10 mouse cellular contexts compared by ENCODE assay signal in the genomic region with DNA sequence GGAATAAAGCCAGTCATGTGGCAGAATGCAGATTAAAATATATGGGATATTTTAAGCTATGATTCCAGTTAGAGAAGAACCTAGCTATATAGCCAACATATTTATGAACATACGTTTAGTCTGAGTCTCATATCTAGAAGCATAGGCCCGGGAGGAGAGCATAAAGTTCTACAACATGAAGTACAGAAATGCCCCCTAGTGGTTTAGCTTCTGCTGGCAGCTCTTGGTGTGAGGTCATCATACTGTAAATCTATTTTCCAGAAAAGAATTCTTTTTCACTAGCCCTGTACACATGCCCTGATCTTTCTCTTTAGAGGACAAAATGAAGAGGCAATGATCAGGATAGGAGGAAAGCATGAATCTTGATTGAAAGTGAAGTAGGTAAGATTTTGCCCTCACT. TPM values are rescaled to one million over a fixed set of nuclear protein-coding genes. Genes with fewer than 3 reads are reported as not detected.
DNase-seq lines count a peak whose midpoint lies in the region; ATAC-seq and TF ChIP-seq lines count a peak whose summit lies in the region.
"Had no signal": no experiment of that assay in that cellular context is flagged by ENCODE, and none has a peak within 500 bp of the region (broad histone marks: within the 10 kb centered on the region; RNA-seq: fewer than 3 reads in every experiment).

No protein-coding gene starts in this region.

- no peak for TF ChIP-seq POLR2A in CH12.LX (IDR thresholded peaks at IDR 0.05; ENCODE audit: low read depth, low read length)

- TF ChIP-seq RAD21 in CH12.LX (IDR thresholded peaks at IDR 0.05; ENCODE audit: low read depth, low read length), result peak; percentile 79

- no peaks in the 10 kb centered on the region for H3K27me3 ChIP-seq in CH12.LX (replicated peaks)
- H3K27me3 ChIP-seq in liver, postnatal 0 days (ENCODE audit: insufficient read depth, low read length), result no peaks in the 10 kb centered on the region
- H3K27me3 ChIP-seq: hindbrain, embryonic 15.5 days had no signal

- no peak overlapping the region for H3K4me3 ChIP-seq in left cerebral cortex, adult 2 months
- H3K4me3 ChIP-seq in CH12.LX (replicated peaks in 1 of 3; ENCODE audit: low read depth in 2 of 3, low read length in 2 of 3, poor library complexity in 1 of 3), result no peak overlapping the region
- H3K4me3 ChIP-seq in liver, postnatal 0 days (ENCODE audit: low read depth, low read length), result no peak overlapping the region
- H3K4me3 ChIP-seq: hindbrain, embryonic 15.5 days had no signal

- in situ Hi-C loops in CH12.LX (cut with MboI; ENCODE audit: low pct_ligation_motif_present, low pct_unique_long_range_greater_than_20kb, low sequenced_read_pairs), result no loop called here

- no peaks in the 10 kb centered on the region for H3K4me1 ChIP-seq in CH12.LX (ENCODE audit: control insufficient read depth in 1 of 2, insufficient read depth in 2 of 2)
- H3K4me1 ChIP-seq in liver, postnatal 0 days (ENCODE audit: insufficient read depth), result no peaks in the 10 kb centered on the region
- H3K4me1 ChIP-seq: hindbrain, embryonic 15.5 days had no signal

- no peaks in the 10 kb centered on the region for H3K36me3 ChIP-seq in CH12.LX (replicated peaks in 1 of 2; ENCODE audit: control insufficient read depth in 1 of 2, insufficient read depth in 1 of 2, low read length in 1 of 2)
- no peaks in the 10 kb centered on the region for H3K36me3 ChIP-seq in liver, postnatal 0 days (replicated peaks; ENCODE audit: insufficient read depth, low read length)
- H3K36me3 ChIP-seq: hindbrain, embryonic 15.5 days had no signal

- no peak for TF ChIP-seq EP300 in CH12.LX (IDR thresholded peaks at IDR 0.05; ENCODE audit: low read length)
- no peak for TF ChIP-seq EP300 in liver, postnatal 0 days (IDR thresholded peaks at IDR 0.05; ENCODE audit: low read depth)

- H3K9me3 ChIP-seq in CH12.LX (replicated peaks; ENCODE audit: low read length), result no peaks in the 10 kb centered on the region
- no peaks in the 10 kb centered on the region for H3K9me3 ChIP-seq in liver, postnatal 0 days (ENCODE audit: low read length)
- H3K9me3 ChIP-seq: hindbrain, embryonic 15.5 days had no signal

- WGBS in liver, postnatal 0 days (ENCODE audit: insufficient replicate concordance), result 16% methylated on average over 2 of the region's 2 CpGs

- H3K27ac ChIP-seq in left cerebral cortex, adult 2 months, result no peak overlapping the region
- H3K27ac ChIP-seq in CH12.LX (ENCODE audit: insufficient read depth, low read depth), result no peak overlapping the region
- no peak overlapping the region for H3K27ac ChIP-seq in liver, postnatal 0 days (ENCODE audit: low read depth)
- H3K27ac ChIP-seq: hindbrain, embryonic 15.5 days had no signal

- no peak overlapping the region for H3K9ac ChIP-seq in CH12.LX (ENCODE audit: insufficient read depth, low read depth)
- H3K9ac ChIP-seq in liver, postnatal 0 days (replicated peaks), result no peak overlapping the region
- H3K9ac ChIP-seq: hindbrain, embryonic 15.5 days had no signal

- H3K79me2 ChIP-seq in CH12.LX (replicated peaks; ENCODE audit: control insufficient read depth, extremely low read depth, insufficient read depth, poor library complexity, severe bottlenecking), result no peaks in the 10 kb centered on the region

- ATAC-seq in liver, postnatal 0 days, result no peak
- ATAC-seq: forebrain, embryonic 16.5 days had no signal

- DNase-seq in left cerebral cortex, adult 2 months (ENCODE audit: extremely low spot score in 1 of 2, low spot score in 2 of 2), result no peak
- no peak for DNase-seq in left cerebral cortex, adult 8-10 months (ENCODE audit: low spot score in 2 of 2)
- DNase-seq in CH12.LX (ENCODE audit: extremely low read depth), result peak; percentile 62
- peak; percentile 33 for DNase-seq in R1 (ENCODE audit: low read depth, low spot score)
- peak; percentile 19 for DNase-seq in liver, postnatal 0 days
- DNase-seq in urinary bladder, postnatal 10 days (ENCODE audit: low spot score), result no peak
- DNase-seq in urinary bladder, adult 18-20 months (ENCODE audit: low spot score in 2 of 2), result no peak

- intact Hi-C loops in left cerebral cortex, adult 2 months (cut with DNase I), result no loop called here

- H3K4me2 ChIP-seq in CH12.LX (ENCODE audit: insufficient read depth, low read depth, poor library complexity, severe bottlenecking), result no peak overlapping the region
- no peak overlapping the region for H3K4me2 ChIP-seq in liver, postnatal 0 days (ENCODE audit: low read depth, low read length)
- H3K4me2 ChIP-seq: hindbrain, embryonic 15.5 days had no signal

- dilution Hi-C loops in CH12.LX (cut with MboI; ENCODE audit: extremely low pct_ligation_motif_present, extremely low pct_unique_long_range_greater_than_20kb, low sequenced_read_pairs), result no loop called here

- TF ChIP-seq CTCF in left cerebral cortex, adult 2 months (IDR thresholded peaks at IDR 0.05), result peak; percentile 51
- peak; percentile 56 to 79; a peak in 3 of 4 replicates for TF ChIP-seq CTCF in CH12.LX (conservative IDR thresholded peaks at IDR 0.05 in 1 of 2, IDR thresholded peaks at IDR 0.05 in 1 of 2; ENCODE audit: low read depth in 2 of 2, low read length in 2 of 2)
- peak; percentile 62 for TF ChIP-seq CTCF in liver, postnatal 0 days (IDR thresholded peaks at IDR 0.05; ENCODE audit: low read depth)

TF ChIP-seq in CH12.LX, 34 proteins besides CTCF, POLR2A, EP300 and RAD21:
- TF ChIP-seq TCF12 (IDR thresholded peaks at IDR 0.05; ENCODE audit: low read depth, low read length) (no peak), PAX5 (IDR thresholded peaks at IDR 0.05; ENCODE audit: low read length) (no peak), SMC3 (IDR thresholded peaks at IDR 0.05; ENCODE audit: low read depth, low read length) (peak; percentile 75), CHD1 (IDR thresholded peaks at IDR 0.05; ENCODE audit: low read depth, low read length) (no peak), KAT2A (IDR thresholded peaks at IDR 0.05; ENCODE audit: insufficient replicate concordance, low read length) (no peak), POLR2AphosphoS2 (IDR thresholded peaks at IDR 0.05; ENCODE audit: low read depth, low read length) (no peak), CHD2 (IDR thresholded peaks at IDR 0.05; ENCODE audit: low read length) (no peak), JUND (conservative IDR thresholded peaks at IDR 0.05; ENCODE audit: low read depth, low read length) (no peak), E2F4 (IDR thresholded peaks at IDR 0.05; ENCODE audit: insufficient replicate concordance, low read depth, low read length) (no peak), MEF2A (IDR thresholded peaks at IDR 0.05; ENCODE audit: borderline replicate concordance, low read depth, low read length) (no peak), MAZ (IDR thresholded peaks at IDR 0.05; ENCODE audit: low read depth, low read length) (no peak), RCOR1 (conservative IDR thresholded peaks at IDR 0.05; ENCODE audit: low read depth, low read length) (no peak), ZC3H11A (IDR thresholded peaks at IDR 0.05; ENCODE audit: low read depth, low read length) (peak; percentile 27; the same call in 1 of the 2 replicates), ZMIZ1 (IDR thresholded peaks at IDR 0.05; ENCODE audit: low read depth, low read length) (no peak), JUN (IDR thresholded peaks at IDR 0.05; ENCODE audit: insufficient read depth, low read depth, low read length) (no peak), NELFE (IDR thresholded peaks at IDR 0.05; ENCODE audit: low read depth, low read length) (no peak), ETS1 (conservative IDR thresholded peaks at IDR 0.05; ENCODE audit: low read depth, low read length) (no peak), IRF4 (IDR thresholded peaks at IDR 0.05; ENCODE audit: low read depth, low read length) (0 out of 2 replicates have a peak, but pooled peaks have one; percentile 17)

RNA-seq across cellular contexts. Expression of a gene that starts 1.8 kb away (rescaled TPM):
- total RNA-seq in left cerebral cortex, adult 2 months (2021), result not detected
- under 1 TPM in 1 of 4 experiments, not detected in 3; 0.07 TPM for total RNA-seq in left cerebral cortex, adult 8-10 months (2022)
- total RNA-seq in CH12.LX (2012; rRNA removed) (not detected in 2 replicates), CH12.LX (2014; rRNA removed) (not detected in 2 replicates)
- polyA plus RNA-seq in CH12.LX (2012; ENCODE audit: insufficient read length, low read depth), result not detected in 2 replicates
- polyA plus RNA-seq in liver, postnatal 0 days (2015; fragmentation: Nextera tagmentation; extraction: Ambion mirVana), result not detected in 2 replicates
- polyA plus RNA-seq: forebrain, embryonic 16.5 days; hindbrain, embryonic 15.5 days; lung, embryonic 16.5 days had no signal

RNA-seq across cellular contexts. Expression of a gene that starts 7.1 kb away (rescaled TPM):
- not detected for total RNA-seq in left cerebral cortex, adult 2 months (2021)
- not detected for total RNA-seq in left cerebral cortex, adult 8-10 months (2022)
- total RNA-seq in CH12.LX (2012; rRNA removed), result not detected in 2 replicates
- total RNA-seq in CH12.LX (2014; rRNA removed), result not detected in 2 replicates
- not detected in 2 replicates for polyA plus RNA-seq in CH12.LX (2012; ENCODE audit: insufficient read length, low read depth)
- not detected in 2 replicates for polyA plus RNA-seq in liver, postnatal 0 days (2015; fragmentation: Nextera tagmentation; extraction: Ambion mirVana)
- polyA plus RNA-seq: forebrain, embryonic 16.5 days; hindbrain, embryonic 15.5 days; lung, embryonic 16.5 days had no signal

RNA-seq across cellular contexts. Expression of a gene that starts 17.9 kb away (rescaled TPM):
- total RNA-seq in left cerebral cortex, adult 2 months (2021), result not detected
- total RNA-seq in left cerebral cortex, adult 8-10 months (2022), result not detected
- total RNA-seq in CH12.LX (2012; rRNA removed), result not detected in 2 replicates
- total RNA-seq in CH12.LX (2014; rRNA removed), result not detected in 2 replicates
- not detected in 2 replicates for polyA plus RNA-seq in CH12.LX (2012; ENCODE audit: insufficient read length, low read depth)
- polyA plus RNA-seq in liver, postnatal 0 days (2015; fragmentation: Nextera tagmentation; extraction: Ambion mirVana), result not detected in 2 replicates
- polyA plus RNA-seq: forebrain, embryonic 16.5 days; hindbrain, embryonic 15.5 days; lung, embryonic 16.5 days had no signal

RNA-seq across cellular contexts. Expression of a gene that starts 22.8 kb away (rescaled TPM):
- not detected for total RNA-seq in left cerebral cortex, adult 2 months (2021)
- total RNA-seq in left cerebral cortex, adult 8-10 months (2022), result not detected
- not detected in 2 replicates for total RNA-seq in CH12.LX (2012; rRNA removed)
- not detected in 2 replicates for total RNA-seq in CH12.LX (2014; rRNA removed)
- polyA plus RNA-seq in CH12.LX (2012; ENCODE audit: insufficient read length, low read depth), result not detected in 2 replicates
- polyA plus RNA-seq in liver, postnatal 0 days (2015; fragmentation: Nextera tagmentation; extraction: Ambion mirVana), result not detected in 2 replicates
- polyA plus RNA-seq: forebrain, embryonic 16.5 days; hindbrain, embryonic 15.5 days; lung, embryonic 16.5 days had no signal

RNA-seq across cellular contexts. Expression of a gene that starts 27.4 kb away (rescaled TPM):
- not detected for total RNA-seq in left cerebral cortex, adult 2 months (2021)
- total RNA-seq in left cerebral cortex, adult 8-10 months (2022), result not detected
- not detected in 2 replicates for total RNA-seq in CH12.LX (2012; rRNA removed)
- total RNA-seq in CH12.LX (2014; rRNA removed), result not detected in 2 replicates
- polyA plus RNA-seq in CH12.LX (2012; ENCODE audit: insufficient read length, low read depth), result not detected in 2 replicates
- polyA plus RNA-seq in liver, postnatal 0 days (2015; fragmentation: Nextera tagmentation; extraction: Ambion mirVana), result not detected in 2 replicates
- polyA plus RNA-seq: forebrain, embryonic 16.5 days; hindbrain, embryonic 15.5 days; lung, embryonic 16.5 days had no signal

Comparison
In these comparisons a context has a peak if more than half of its experiments do, and no peak if none do; other contexts are left out.
1. DNase-seq: peak in CH12.LX (single experiment), R1 (single experiment) and liver, postnatal 0 days (single experiment); none in left cerebral cortex, adult 2 months (0 of 2), left cerebral cortex, adult 8-10 months (0 of 2), urinary bladder, postnatal 10 days (single experiment) and urinary bladder, adult 18-20 months (0 of 2).
2. Peak in every context shown above with its lines, with median percentiles within 50 percentile points of each other: CTCF ChIP-seq.